Mouse (Mus musculus) thymus, postnatal 10 days (tissue): ENCODE results near the gene Rnf123.

ENCODE experiments used
- DNase-seq, 2 experiments: peaks; one replicate each; pipeline ENCODE4 v3.0.0; 2021; ENCODE audit warnings: low spot score in 2 of 2

The Rnf123 gene

GRCm38 (mm10) chr9:108082988-108083431, at the start of gene Rnf123:
Gene Rnf123, minus strand, starts transcription at chr9:108083346.
- DNase-seq, result no peak

GRCm38 (mm10) chr9:108132373-108132772, 49.2 kb upstream of the Rnf123 start:
- no peak for DNase-seq

GRCm38 (mm10) chr9:108131502-108131901, 48.4 kb upstream of the Rnf123 start:
- DNase-seq, result no peak

- no peak for DNase-seq
These were observed 46.1 kb upstream of the Rnf123 start for GRCm38 (mm10) chr9:108129042-108129948.

- DNase-seq, result no peak
These were observed 45.1 kb upstream of the Rnf123 start for GRCm38 (mm10) chr9:108128248-108128647.

GRCm38 (mm10) chr9:108126436-108127180, 43.5 kb upstream of the Rnf123 start:
- DNase-seq, result no peak

- DNase-seq, result no peak
These were observed 42.6 kb upstream of the Rnf123 start for GRCm38 (mm10) chr9:108125731-108126130.

GRCm38 (mm10) chr9:108123916-108124315, 40.8 kb upstream of the Rnf123 start:
- no peak for DNase-seq

GRCm38 (mm10) chr9:108121170-108121969, 38.2 kb upstream of the Rnf123 start:
- no peak for DNase-seq

GRCm38 (mm10) chr9:108120671-108121070, 37.5 kb upstream of the Rnf123 start:
- no peak for DNase-seq

- DNase-seq, result no peak
These were observed 36.8 kb upstream of the Rnf123 start for GRCm38 (mm10) chr9:108119891-108120411.

- DNase-seq, result no peak
These were observed 34.0 kb upstream of the Rnf123 start for GRCm38 (mm10) chr9:108117143-108117542.

- no peak for DNase-seq
These were observed 32.3 kb upstream of the Rnf123 start for GRCm38 (mm10) chr9:108115290-108116077.

GRCm38 (mm10) chr9:108112719-108113340, 29.7 kb upstream of the Rnf123 start:
- DNase-seq, result no peak

GRCm38 (mm10) chr9:108111593-108112121, 28.5 kb upstream of the Rnf123 start:
- no peak for DNase-seq

- DNase-seq, result no peak
These were observed 28.0 kb upstream of the Rnf123 start for GRCm38 (mm10) chr9:108111101-108111592.

GRCm38 (mm10) chr9:108110160-108110559, 27.0 kb upstream of the Rnf123 start:
- no peak for DNase-seq

- DNase-seq, result no peak
These were observed 24.7 kb upstream of the Rnf123 start for GRCm38 (mm10) chr9:108107867-108108266.

GRCm38 (mm10) chr9:108106090-108106489, 22.9 kb upstream of the Rnf123 start:
- DNase-seq, result no peak

- DNase-seq, result no peak
These were observed 22.4 kb upstream of the Rnf123 start for GRCm38 (mm10) chr9:108105549-108105863.
